Mouse (Mus musculus) small intestine, adult 2 months (tissue): ENCODE measurements around the gene Kcnh7.

Experiments
- CTCF ChIP-seq: fragments of 200-500 bp; IDR thresholded peaks from 2 replicates; pipeline ENCODE4 v1.5.1; 2012; ENCODE audit warnings: low read depth, mild to moderate bottlenecking, control low read depth, inconsistent platforms, low read length, moderate library complexity, mixed read lengths; ENCODE audit not compliant: insufficient replicate concordance, insufficient read length; ENCODE audit errors: extremely low read depth
- POLR2A ChIP-seq: fragments of 200-500 bp; IDR thresholded peaks from 2 replicates; pipeline ENCODE4 v1.6.1; 2012; ENCODE audit warnings: low read depth, mild to moderate bottlenecking, control low read depth, inconsistent platforms, low read length, moderate library complexity

- TF ChIP-seq CTCF, result no peak
- no peak for TF ChIP-seq POLR2A
These were observed 521.5 kb downstream of the Kcnh7 start for GRCm38 (mm10) chr2:62662560-62662959.
